Mouse (Mus musculus) MEL (cell line): ENCODE results near the gene Daglb. TPM values are rescaled to one million over a fixed set of nuclear protein-coding genes. Genes with fewer than 3 reads are reported as not detected.

Experiments
- DNase-seq: peaks from one replicate; pipeline ENCODE4 v3.0.0; 2011; ENCODE audit warnings: low read depth, low spot score
- H3K27ac ChIP-seq: 2 replicates; pipeline ENCODE4 v1.5.1; 2012; ENCODE audit warnings: low read depth, mild to moderate bottlenecking, control low read depth, low read length, moderate library complexity; ENCODE audit not compliant: control insufficient read depth
- H3K27me3 ChIP-seq, 2 experiments: fragments of 150-350 bp in 1 of 2; sonication (generic) in 1 of 2; 2 replicates each; pipeline ENCODE4 v1.6.1; 2012; ENCODE audit warnings: low read length in 2 of 2, mild to moderate bottlenecking in 2 of 2, improper control_type of control experiment in 1 of 2, moderate library complexity in 1 of 2; ENCODE audit not compliant: insufficient read depth in 2 of 2, control insufficient read depth in 1 of 2
- H3K36me3 ChIP-seq, 2 experiments: 2 replicates each; pipeline ENCODE4 v1.6.1; 2012 to 2014; ENCODE audit warnings: low read length in 2 of 2, improper control_type of control experiment in 1 of 2, inconsistent platforms in 1 of 2, mild to moderate bottlenecking in 1 of 2; ENCODE audit not compliant: insufficient read depth in 2 of 2, control insufficient read depth in 1 of 2
- H3K4me1 ChIP-seq, 2 experiments: fragments of 150-350 bp in 1 of 2; sonication (generic) in 1 of 2; 2 replicates each; pipeline ENCODE4 v1.6.1; 2012; ENCODE audit warnings: low read length in 2 of 2, improper control_type of control experiment in 1 of 2, mild to moderate bottlenecking in 1 of 2; ENCODE audit not compliant: insufficient read depth in 2 of 2, control insufficient read depth in 1 of 2
- H3K4me3 ChIP-seq, 2 experiments: fragments of 150-350 bp in 1 of 2; sonication (generic) in 1 of 2; 2 replicates each; pipeline ENCODE4 v1.5.1; 2012; ENCODE audit warnings: low read depth in 2 of 2, low read length in 2 of 2, mild to moderate bottlenecking in 2 of 2, moderate library complexity in 2 of 2, control low read depth in 1 of 2, improper control_type of control experiment in 1 of 2; ENCODE audit not compliant: control insufficient read depth in 1 of 2, insufficient read depth in 1 of 2
- H3K79me2 ChIP-seq: 2 replicates; pipeline ENCODE4 v1.6.1; 2012; ENCODE audit warnings: mild to moderate bottlenecking, low read length, moderate library complexity; ENCODE audit not compliant: control insufficient read depth, poor library complexity, insufficient read depth
- H3K9ac ChIP-seq: 2 replicates; pipeline ENCODE4 v1.6.1; 2012; ENCODE audit warnings: low read depth, mild to moderate bottlenecking, control low read depth, low read length, moderate library complexity; ENCODE audit not compliant: control insufficient read depth, poor library complexity, severe bottlenecking
- H3K9me3 ChIP-seq: fragments of 150-350 bp; sonication (generic); replicated peaks from 2 replicates; pipeline ENCODE4 v1.6.1; 2012; ENCODE audit warnings: mild to moderate bottlenecking, low read length, improper control_type of control experiment, moderate library complexity; ENCODE audit not compliant: insufficient read depth
- BHLHE40 ChIP-seq: IDR thresholded peaks from 2 replicates; pipeline ENCODE4 v1.6.1; 2012; ENCODE audit warnings: low read depth, mild to moderate bottlenecking, inconsistent platforms, low read length, improper control_type of control experiment, borderline replicate concordance
- CHD1 ChIP-seq: IDR thresholded peaks from 2 replicates; pipeline ENCODE4 v1.6.1; 2012; ENCODE audit warnings: low read depth, mild to moderate bottlenecking, inconsistent platforms, low read length, improper control_type of control experiment
- CHD2 ChIP-seq: IDR thresholded peaks from 2 replicates; pipeline ENCODE4 v1.6.1; 2011; ENCODE audit warnings: low read length, improper control_type of control experiment
- CTCF ChIP-seq, 3 experiments: IDR thresholded peaks in 2 of 3; conservative IDR thresholded peaks in 1 of 3; 2 replicates each; pipeline ENCODE4 v1.5.1; 2011 to 2012; ENCODE audit warnings: low read length in 3 of 3, low read depth in 2 of 3, mild to moderate bottlenecking in 2 of 3, improper control_type of control experiment in 1 of 3, inconsistent platforms in 1 of 3, mixed read lengths in 1 of 3, moderate library complexity in 1 of 3; ENCODE audit not compliant: control insufficient read depth in 1 of 3, insufficient read depth in 1 of 3, poor library complexity in 1 of 3, severe bottlenecking in 1 of 3
- E2F4 ChIP-seq: IDR thresholded peaks from 2 replicates; pipeline ENCODE4 v1.6.1; 2011; ENCODE audit warnings: low read depth, low read length, improper control_type of control experiment, borderline replicate concordance
- ELF1 ChIP-seq: IDR thresholded peaks from 2 replicates; pipeline ENCODE4 v1.6.1; 2014; ENCODE audit warnings: low read depth, mild to moderate bottlenecking, inconsistent platforms, low read length, improper control_type of control experiment, moderate library complexity
- EP300 ChIP-seq, 2 experiments: IDR thresholded peaks; 2 replicates each; pipeline ENCODE4 v1.6.1; 2011; ENCODE audit warnings: improper control_type of control experiment in 2 of 2, low read length in 2 of 2, low read depth in 1 of 2, mild to moderate bottlenecking in 1 of 2
- ETS1 ChIP-seq: IDR thresholded peaks from 2 replicates; pipeline ENCODE4 v1.6.1; 2012; ENCODE audit warnings: low read depth, mild to moderate bottlenecking, inconsistent platforms, low read length, improper control_type of control experiment, moderate library complexity
- GABPA ChIP-seq: IDR thresholded peaks from 2 replicates; pipeline ENCODE4 v1.6.1; 2012; ENCODE audit warnings: low read depth, mild to moderate bottlenecking, inconsistent platforms, low read length, improper control_type of control experiment, moderate library complexity
- GATA1 ChIP-seq: IDR thresholded peaks from 2 replicates; pipeline ENCODE4 v1.6.1; 2011; ENCODE audit warnings: low read depth, low read length, improper control_type of control experiment
- MAX ChIP-seq: IDR thresholded peaks from 2 replicates; pipeline ENCODE4 v1.6.1; 2011; ENCODE audit warnings: low read length, improper control_type of control experiment
- MAZ ChIP-seq: IDR thresholded peaks from 2 replicates; pipeline ENCODE4 v1.6.1; 2012; ENCODE audit warnings: low read depth, mild to moderate bottlenecking, inconsistent platforms, low read length, improper control_type of control experiment
- MEF2A ChIP-seq: IDR thresholded peaks from 2 replicates; pipeline ENCODE4 v1.6.1; 2014; ENCODE audit warnings: low read depth, mild to moderate bottlenecking, inconsistent platforms, low read length, improper control_type of control experiment; ENCODE audit not compliant: poor library complexity, insufficient replicate concordance, severe bottlenecking; ENCODE audit errors: extremely low read depth
- MXI1 ChIP-seq: IDR thresholded peaks from 2 replicates; pipeline ENCODE4 v1.6.1; 2011; ENCODE audit warnings: mild to moderate bottlenecking, low read depth, low read length, improper control_type of control experiment
- MYB ChIP-seq: IDR thresholded peaks from 2 replicates; pipeline ENCODE4 v1.6.1; 2011; ENCODE audit warnings: mild to moderate bottlenecking, low read depth, low read length, improper control_type of control experiment
- MYC ChIP-seq: IDR thresholded peaks from 2 replicates; pipeline ENCODE4 v1.6.1; 2011; ENCODE audit warnings: low read depth, mild to moderate bottlenecking, low read length, improper control_type of control experiment, moderate library complexity
- NELFE ChIP-seq: IDR thresholded peaks from 2 replicates; pipeline ENCODE4 v1.6.1; 2011; ENCODE audit warnings: low read depth, low read length, improper control_type of control experiment
- NRF1 ChIP-seq: IDR thresholded peaks from 2 replicates; pipeline ENCODE4 v1.6.1; 2014; ENCODE audit warnings: low read depth, mild to moderate bottlenecking, inconsistent platforms, low read length, improper control_type of control experiment, moderate library complexity; ENCODE audit not compliant: poor library complexity, insufficient read depth, severe bottlenecking
- POLR2A ChIP-seq, 2 experiments: IDR thresholded peaks; 2 replicates each; pipeline ENCODE4 v1.6.1; 2011 to 2012; ENCODE audit warnings: low read length in 2 of 2, mild to moderate bottlenecking in 2 of 2, control low read depth in 1 of 2, improper control_type of control experiment in 1 of 2, low read depth in 1 of 2, moderate library complexity in 1 of 2; ENCODE audit not compliant: control insufficient read depth in 1 of 2, insufficient read depth in 1 of 2, poor library complexity in 1 of 2
- POLR2AphosphoS2 ChIP-seq: IDR thresholded peaks from 2 replicates; pipeline ENCODE4 v1.6.1; 2011; ENCODE audit warnings: low read length, improper control_type of control experiment
- POLR2AphosphoS5 ChIP-seq: IDR thresholded peaks from 2 replicates; pipeline ENCODE4 v1.6.1; 2012; ENCODE audit warnings: low read depth, borderline replicate concordance, mild to moderate bottlenecking, inconsistent platforms, low read length, moderate library complexity, mixed read lengths
- RAD21 ChIP-seq: IDR thresholded peaks from 2 replicates; pipeline ENCODE4 v1.6.1; 2011; ENCODE audit warnings: mild to moderate bottlenecking, low read depth, low read length, improper control_type of control experiment
- RCOR1 ChIP-seq: IDR thresholded peaks from 2 replicates; pipeline ENCODE4 v1.6.1; 2012; ENCODE audit warnings: low read depth, mild to moderate bottlenecking, inconsistent platforms, low read length, improper control_type of control experiment
- SIN3A ChIP-seq: IDR thresholded peaks from 2 replicates; pipeline ENCODE4 v1.6.1; 2012; ENCODE audit warnings: low read length, improper control_type of control experiment, inconsistent platforms
- SMC3 ChIP-seq: IDR thresholded peaks from 2 replicates; pipeline ENCODE4 v1.6.1; 2011; ENCODE audit warnings: low read depth, low read length, improper control_type of control experiment
- TAL1 ChIP-seq: IDR thresholded peaks from 2 replicates; pipeline ENCODE4 v1.6.1; 2012; ENCODE audit warnings: mild to moderate bottlenecking, inconsistent platforms, low read length, moderate library complexity, mixed read lengths
- TBP ChIP-seq: IDR thresholded peaks from 2 replicates; pipeline ENCODE4 v1.8.0; 2011; ENCODE audit warnings: low read depth, low read length, improper control_type of control experiment
- USF1 ChIP-seq: IDR thresholded peaks from 2 replicates; pipeline ENCODE4 v1.6.1; 2014; ENCODE audit warnings: low read depth, mild to moderate bottlenecking, inconsistent platforms, low read length, improper control_type of control experiment, moderate library complexity
- ZC3H11A ChIP-seq: IDR thresholded peaks from 2 replicates; pipeline ENCODE4 v1.6.1; 2012; ENCODE audit warnings: low read depth, mild to moderate bottlenecking, inconsistent platforms, low read length, improper control_type of control experiment
- ZKSCAN1 ChIP-seq: IDR thresholded peaks from 2 replicates; pipeline ENCODE4 v1.6.1; 2012; ENCODE audit warnings: low read depth, mild to moderate bottlenecking, inconsistent platforms, low read length, improper control_type of control experiment, moderate library complexity
- ZMIZ1 ChIP-seq: IDR thresholded peaks from 2 replicates; pipeline ENCODE4 v1.6.1; 2012; ENCODE audit warnings: low read depth, mild to moderate bottlenecking, inconsistent platforms, low read length, improper control_type of control experiment, moderate library complexity
- ZNF384 ChIP-seq: IDR thresholded peaks from 2 replicates; pipeline ENCODE4 v1.6.1; 2012; ENCODE audit warnings: low read depth, mild to moderate bottlenecking, inconsistent platforms, low read length, improper control_type of control experiment
- polyA plus RNA-seq, 2 experiments: library from polyadenylated mRNA; stranded (reverse) in 1 of 2; unstranded in 1 of 2; fragments of >175 nt in 1 of 2; fragments of >200 nt in 1 of 2; gene quantifications; 2 replicates each; pipeline versions ENCODE4 v1.2.1 to v1.2.4; 2012; ENCODE audit warnings: low replicate concordance in 2 of 2, low read depth in 1 of 2; ENCODE audit not compliant: insufficient read length in 2 of 2, insufficient read depth in 1 of 2, missing spikeins in 1 of 2
- total RNA-seq: library from RNA; depleted of rRNA; stranded (reverse); fragments of 300-350 nt; gene quantifications from 2 replicates; pipeline ENCODE4 v1.2.3, GENCODE M21; 2012

The Daglb gene
- total and polyA plus RNA-seq, 3 experiments: 8.9 to 10.4 TPM; not detected in 1

DNA sequence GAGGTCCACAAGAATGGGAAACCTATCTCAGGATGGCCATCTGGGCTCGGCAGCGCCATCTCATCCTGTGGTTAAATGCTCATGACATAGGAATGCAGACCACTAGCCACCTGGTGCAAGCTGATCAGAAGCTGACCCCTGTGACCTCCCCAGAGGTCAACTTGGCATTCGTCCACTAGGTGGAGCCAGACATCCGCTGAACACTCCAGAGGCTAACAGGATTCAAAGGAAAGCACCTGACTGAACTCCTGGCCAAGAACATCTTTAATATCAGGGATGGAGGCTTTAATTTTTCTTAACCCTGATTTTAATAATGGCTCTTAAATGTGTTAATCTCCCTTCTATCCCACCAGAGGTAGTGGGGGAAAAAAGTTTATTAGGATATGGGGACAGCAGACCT lies 30.0 kb upstream of the Daglb start:
- peak; percentile 69 for DNase-seq
- H3K4me1 ChIP-seq: no peaks in the 10 kb centered on the region
- no peaks in the 10 kb centered on the region for H3K9me3 ChIP-seq
- no peak overlapping the region for H3K9ac ChIP-seq
- no peaks in the 10 kb centered on the region for H3K79me2 ChIP-seq
- no peaks in the 10 kb centered on the region for H3K27me3 ChIP-seq
- H3K27ac ChIP-seq: no peak overlapping the region
- TF ChIP-seq CHD2 (no peak), E2F4 (no peak), ETS1 (no peak), BHLHE40 (no peak), POLR2AphosphoS2 (no peak), CTCF (IDR thresholded peaks at IDR 0.05 in 2 of 3, conservative IDR thresholded peaks at IDR 0.05 in 1 of 3; ENCODE audit: control insufficient read depth in 1 of 3, insufficient read depth in 1 of 3, low read depth in 2 of 3, low read length in 3 of 3, poor library complexity in 1 of 3, severe bottlenecking in 1 of 3) (peak; percentile 86 to 98 (median 93)), MAZ (0 out of 2 replicates have a peak, but pooled peaks have one; percentile 16), SIN3A (no peak), USF1 (no peak), NELFE (no peak), ELF1 (no peak), RCOR1 (no peak), ZNF384 (no peak), TBP (no peak), TAL1 (no peak), MAX (no peak), MYC (no peak), ZKSCAN1 (no peak), NRF1 (no peak), POLR2AphosphoS5 (no peak), EP300 (IDR thresholded peaks at IDR 0.05; ENCODE audit: low read depth in 1 of 2, low read length in 2 of 2) (no peak), RAD21 (peak; percentile 98), MXI1 (no peak), GATA1 (no peak), CHD1 (no peak), MEF2A (no peak), SMC3 (peak; percentile 89), POLR2A (IDR thresholded peaks at IDR 0.05; ENCODE audit: control insufficient read depth in 1 of 2, insufficient read depth in 1 of 2, low read depth in 1 of 2, low read length in 2 of 2, poor library complexity in 1 of 2) (no peak), GABPA (no peak), MYB (no peak), ZC3H11A (peak; percentile 93), ZMIZ1 (no peak)
- TF ChIP-seq, all 39 proteins: peak for 5
- Histone ChIP-seq H3K4me3 (no peak overlapping the region), H3K36me3 (no peaks in the 10 kb centered on the region)
